Mouse (Mus musculus) olfactory bulb, adult 2 months (tissue): ENCODE measurements around the gene Pcsk5.

Experiments used
- CTCF ChIP-seq: fragments of 200-500 bp; IDR thresholded peaks from 2 replicates; pipeline ENCODE4 v1.5.1; 2012; ENCODE audit warnings: low read depth, mild to moderate bottlenecking, low read length, moderate library complexity; ENCODE audit not compliant: insufficient read depth
- POLR2A ChIP-seq: fragments of 200-500 bp; IDR thresholded peaks from 2 replicates; pipeline ENCODE4 v1.6.1; 2012; ENCODE audit warnings: mild to moderate bottlenecking, low read depth, low read length, moderate library complexity; ENCODE audit not compliant: insufficient read depth

DNA sequence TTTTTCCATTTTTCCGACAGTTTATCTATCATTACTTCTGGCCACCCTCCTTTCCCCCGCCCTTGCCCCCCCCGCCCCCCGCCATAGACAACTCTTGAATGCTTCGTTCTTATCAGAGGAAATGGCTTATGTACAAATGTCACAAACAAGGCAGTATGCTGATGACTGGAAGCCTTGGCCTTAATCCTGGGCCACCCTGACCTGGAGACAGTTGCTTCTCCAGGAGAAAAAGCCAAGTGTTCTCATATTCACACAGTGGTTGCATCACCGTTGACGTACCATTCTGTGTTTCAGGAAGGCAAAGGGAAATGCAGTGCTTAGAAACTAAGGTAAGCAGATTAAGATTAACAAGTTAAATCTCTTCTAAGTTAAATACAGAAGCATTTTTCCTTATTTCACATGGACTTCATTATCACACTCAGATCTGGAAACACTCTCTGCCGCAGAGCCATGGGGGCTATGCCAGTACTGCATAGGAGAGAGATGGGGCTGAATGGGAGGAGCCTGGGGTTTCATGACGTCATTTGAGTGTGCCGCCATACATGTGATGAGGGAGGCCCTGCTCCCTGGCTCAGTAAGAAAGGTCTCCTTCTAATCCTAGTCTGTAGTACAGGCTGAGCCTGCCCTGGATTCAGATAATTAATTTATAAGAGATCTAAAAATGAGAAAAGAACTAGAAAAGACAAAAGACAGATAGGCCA is 48.7 kb downstream of the Pcsk5 start:
- no peak for TF ChIP-seq CTCF
- TF ChIP-seq POLR2A = no peak
